Mouse (Mus musculus) stomach, postnatal 0 days (tissue): Measurements from ENCODE around the gene Slc13a2.

Experiments used
- CTCF ChIP-seq: IDR thresholded peaks from 2 replicates; pipeline ENCODE4 v1.5.1; 2016; ENCODE audit warnings: antibody characterized with exemption, low read depth, mild to moderate bottlenecking, moderate library complexity
- EP300 ChIP-seq: optimal IDR thresholded peaks from 2 replicates; pipeline ENCODE3; 2016; ENCODE audit warnings: antibody characterized with exemption

- TF ChIP-seq CTCF = no peak
- TF ChIP-seq EP300 = no peak
These were observed 21.1 kb downstream of the Slc13a2 start for GRCm38 (mm10) chr11:78400936-78401335.
